Mouse (Mus musculus): ENCODE data around the gene Snx21. TPM values are rescaled to one million over a fixed set of nuclear protein-coding genes. Genes with fewer than 3 reads are reported as not detected.

Snx21 gene
- polyA plus RNA-seq, 1 experiment from 2014 or later, result 24.4 TPM

DNA sequence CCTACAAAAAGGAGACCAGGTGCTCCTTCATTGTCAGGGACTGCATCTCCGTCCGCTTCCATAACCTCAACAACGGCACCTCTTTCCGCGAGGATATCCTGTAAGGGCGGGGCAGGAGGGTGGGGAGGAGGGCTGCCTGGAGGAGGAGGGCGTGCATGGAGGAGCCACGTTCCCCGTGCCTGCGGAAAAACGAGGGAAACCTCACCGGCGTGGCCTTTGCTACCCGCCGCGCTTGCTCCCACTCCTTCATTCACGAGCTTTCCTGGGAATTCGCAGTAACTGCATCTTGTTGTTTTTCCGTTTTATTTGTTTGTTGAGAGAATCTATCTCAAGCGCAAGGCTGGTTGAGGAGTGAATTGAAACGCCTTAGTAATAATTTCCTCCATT, 19.7 kb downstream of the Snx21 start:
- peak; percentile 48; the same call in 1 of the 2 replicates for ATAC-seq (ENCODE audit: insufficient number of reproducible peaks, insufficient read depth, low FRiP score, low read depth)

GRCm38 (mm10) chr2:164806614-164807013, 21.0 kb downstream of the Snx21 start:
- no peaks in the 10 kb centered on the region for H3K27me3 ChIP-seq (ENCODE audit: control insufficient read depth, insufficient read depth, low read length)
- H3K4me1 ChIP-seq (ENCODE audit: control insufficient read depth, insufficient read depth, low read length), result peaks cover 7% of the 10 kb centered on the region; the same call in 1 of the 2 replicates
- no peaks in the 10 kb centered on the region for H3K9me3 ChIP-seq (ENCODE audit: control insufficient read depth, low read depth, low read length)
- H3K4me3 ChIP-seq (ENCODE audit: low read depth, low read length), result no peak overlapping the region
- no peak overlapping the region for H3K9ac ChIP-seq (replicated peaks; ENCODE audit: low read depth, low read length)
- no peak for ATAC-seq (ENCODE audit: insufficient number of reproducible peaks, insufficient read depth, low FRiP score, low read depth)
- H3K36me3 ChIP-seq (ENCODE audit: control insufficient read depth, insufficient read depth, low read length), result peaks cover 5% of the 10 kb centered on the region; the same call in 1 of the 2 replicates
- WGBS, result 76% methylated on average over 7 of the region's 7 CpGs
- no peak overlapping the region for H3K27ac ChIP-seq (ENCODE audit: low read length)
- H3K4me2 ChIP-seq (replicated peaks; ENCODE audit: low read depth, low read length), result no peak overlapping the region

More for the DNA sequence above, 19.7 kb downstream of the Snx21 start:
- peaks cover 7% of the 10 kb centered on the region; the same call in 1 of the 2 replicates for H3K4me1 ChIP-seq (ENCODE audit: control insufficient read depth, insufficient read depth, low read length)
- WGBS, result under 1% methylated on average over 21 of the region's 21 CpGs
- H3K36me3 ChIP-seq (ENCODE audit: control insufficient read depth, insufficient read depth, low read length), result peaks cover 6% of the 10 kb centered on the region; the same call in 1 of the 2 replicates
- H3K9ac ChIP-seq (replicated peaks; ENCODE audit: low read depth, low read length), result peak overlapping the region; percentile 49
- H3K4me3 ChIP-seq (ENCODE audit: low read depth, low read length), result peak overlapping the region; percentile 62
- no peaks in the 10 kb centered on the region for H3K27me3 ChIP-seq (ENCODE audit: control insufficient read depth, insufficient read depth, low read length)
- H3K4me2 ChIP-seq (replicated peaks; ENCODE audit: low read depth, low read length), result peak overlapping the region; percentile 66
- peak overlapping the region; percentile 30; the same call in 1 of the 2 replicates for H3K27ac ChIP-seq (ENCODE audit: low read length)
- H3K9me3 ChIP-seq (ENCODE audit: control insufficient read depth, low read depth, low read length), result no peaks in the 10 kb centered on the region

- no peak overlapping the region for H3K4me2 ChIP-seq (replicated peaks; ENCODE audit: low read depth, low read length)
- 56% methylated on average over 2 of the region's 2 CpGs for WGBS
- H3K9ac ChIP-seq (replicated peaks; ENCODE audit: low read depth, low read length), result no peak overlapping the region
- H3K27me3 ChIP-seq (ENCODE audit: control insufficient read depth, insufficient read depth, low read length), result no peaks in the 10 kb centered on the region
- no peak for ATAC-seq (ENCODE audit: insufficient number of reproducible peaks, insufficient read depth, low FRiP score, low read depth)
- H3K4me1 ChIP-seq (ENCODE audit: control insufficient read depth, insufficient read depth, low read length), result peaks cover 8% of the 10 kb centered on the region; the same call in 1 of the 2 replicates
- 0 out of 2 replicates have a peak, but pooled peaks cover 5% of the 10 kb centered on the region for H3K36me3 ChIP-seq (ENCODE audit: control insufficient read depth, insufficient read depth, low read length)
- H3K4me3 ChIP-seq (ENCODE audit: low read depth, low read length), result no peak overlapping the region
- H3K27ac ChIP-seq (ENCODE audit: low read length), result no peak overlapping the region
- H3K9me3 ChIP-seq (ENCODE audit: control insufficient read depth, low read depth, low read length), result no peaks in the 10 kb centered on the region
These were observed 27.9 kb downstream of the Snx21 start for GRCm38 (mm10) chr2:164813557-164813956.

DNA sequence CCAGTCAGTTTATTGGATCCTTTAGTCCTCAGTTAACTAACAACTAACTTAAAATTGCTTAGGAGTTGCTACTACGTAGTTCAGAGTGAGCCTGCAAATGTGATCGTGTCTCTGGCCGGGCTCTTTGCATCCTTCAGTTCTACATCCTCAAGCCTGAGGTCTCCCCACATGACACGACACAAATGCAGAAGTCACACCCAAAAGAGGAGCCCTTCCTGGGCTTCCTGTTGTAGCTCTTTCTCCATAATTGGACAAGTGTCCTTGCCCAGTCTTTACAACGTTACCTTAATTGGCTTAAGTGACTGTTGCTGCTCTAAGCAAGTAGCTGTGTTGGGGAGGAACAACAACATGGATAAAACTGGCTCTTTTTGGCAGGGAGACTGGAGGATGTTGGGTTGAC, 29.7 kb downstream of the Snx21 start:
- no peak overlapping the region for H3K9ac ChIP-seq (replicated peaks; ENCODE audit: low read depth, low read length)
- no peak overlapping the region for H3K27ac ChIP-seq (ENCODE audit: low read length)
- H3K27me3 ChIP-seq (ENCODE audit: control insufficient read depth, insufficient read depth, low read length), result no peaks in the 10 kb centered on the region
- H3K4me3 ChIP-seq (ENCODE audit: low read depth, low read length), result no peak overlapping the region
- WGBS, result 89% methylated on average over 5 of the region's 5 CpGs
- H3K4me2 ChIP-seq (replicated peaks; ENCODE audit: low read depth, low read length), result no peak overlapping the region
- no peak for ATAC-seq (ENCODE audit: insufficient number of reproducible peaks, insufficient read depth, low FRiP score, low read depth)
- no peaks in the 10 kb centered on the region for H3K9me3 ChIP-seq (ENCODE audit: control insufficient read depth, low read depth, low read length)
- peaks cover 8% of the 10 kb centered on the region; the same call in 1 of the 2 replicates for H3K4me1 ChIP-seq (ENCODE audit: control insufficient read depth, insufficient read depth, low read length)
- H3K36me3 ChIP-seq (ENCODE audit: control insufficient read depth, insufficient read depth, low read length), result no peaks in the 10 kb centered on the region

DNA sequence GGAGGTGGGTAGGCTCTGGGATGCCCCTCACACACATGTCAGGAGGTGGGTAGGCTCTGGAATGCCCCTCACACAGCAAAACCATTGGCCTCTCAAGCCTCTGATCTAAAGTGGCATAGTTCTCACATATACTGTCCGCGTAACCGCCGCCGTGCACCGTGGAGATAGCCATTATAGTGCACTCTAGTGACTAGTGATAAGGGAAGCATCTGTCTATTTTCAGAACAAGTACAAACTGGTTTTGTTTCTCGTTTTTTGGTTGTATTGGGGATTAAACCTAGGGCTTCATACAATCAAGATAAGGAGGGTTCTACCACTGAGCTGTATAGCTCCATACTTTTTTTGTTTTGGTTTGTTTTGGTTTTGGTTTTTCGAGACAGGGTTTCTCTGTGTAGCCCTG, 30.2 kb downstream of the Snx21 start:
- no peak overlapping the region for H3K4me2 ChIP-seq (replicated peaks; ENCODE audit: low read depth, low read length)
- H3K27ac ChIP-seq (ENCODE audit: low read length), result no peak overlapping the region
- H3K27me3 ChIP-seq (ENCODE audit: control insufficient read depth, insufficient read depth, low read length), result no peaks in the 10 kb centered on the region
- H3K36me3 ChIP-seq (ENCODE audit: control insufficient read depth, insufficient read depth, low read length), result 0 out of 2 replicates have a peak, but pooled peaks cover under 1% of the 10 kb centered on the region
- peaks cover 8% of the 10 kb centered on the region; the same call in 1 of the 2 replicates for H3K4me1 ChIP-seq (ENCODE audit: control insufficient read depth, insufficient read depth, low read length)
- no peak overlapping the region for H3K9ac ChIP-seq (replicated peaks; ENCODE audit: low read depth, low read length)
- no peak overlapping the region for H3K4me3 ChIP-seq (ENCODE audit: low read depth, low read length)
- no peak for ATAC-seq (ENCODE audit: insufficient number of reproducible peaks, insufficient read depth, low FRiP score, low read depth)
- no peaks in the 10 kb centered on the region for H3K9me3 ChIP-seq (ENCODE audit: control insufficient read depth, low read depth, low read length)
- 86% methylated on average over 8 of the region's 8 CpGs for WGBS

- Histone ChIP-seq H3K9me3 (ENCODE audit: control insufficient read depth, low read depth, low read length) (no peaks in the 10 kb centered on the region), H3K27ac (ENCODE audit: low read length) (no peak overlapping the region), H3K4me1 (ENCODE audit: control insufficient read depth, insufficient read depth, low read length) (peaks cover 8% of the 10 kb centered on the region; the same call in 1 of the 2 replicates), H3K27me3 (ENCODE audit: control insufficient read depth, insufficient read depth, low read length) (no peaks in the 10 kb centered on the region), H3K36me3 (ENCODE audit: control insufficient read depth, insufficient read depth, low read length) (peaks cover 7% of the 10 kb centered on the region; the same call in 1 of the 2 replicates), H3K4me3 (ENCODE audit: low read depth, low read length) (no peak overlapping the region), H3K9ac (replicated peaks; ENCODE audit: low read depth, low read length) (no peak overlapping the region), H3K4me2 (replicated peaks; ENCODE audit: low read depth, low read length) (no peak overlapping the region)
- no peak for ATAC-seq (ENCODE audit: insufficient number of reproducible peaks, insufficient read depth, low FRiP score, low read depth)
- 70% methylated on average over 6 of the region's 6 CpGs for WGBS
These were observed 31.6 kb downstream of the Snx21 start for GRCm38 (mm10) chr2:164817206-164817605.

DNA sequence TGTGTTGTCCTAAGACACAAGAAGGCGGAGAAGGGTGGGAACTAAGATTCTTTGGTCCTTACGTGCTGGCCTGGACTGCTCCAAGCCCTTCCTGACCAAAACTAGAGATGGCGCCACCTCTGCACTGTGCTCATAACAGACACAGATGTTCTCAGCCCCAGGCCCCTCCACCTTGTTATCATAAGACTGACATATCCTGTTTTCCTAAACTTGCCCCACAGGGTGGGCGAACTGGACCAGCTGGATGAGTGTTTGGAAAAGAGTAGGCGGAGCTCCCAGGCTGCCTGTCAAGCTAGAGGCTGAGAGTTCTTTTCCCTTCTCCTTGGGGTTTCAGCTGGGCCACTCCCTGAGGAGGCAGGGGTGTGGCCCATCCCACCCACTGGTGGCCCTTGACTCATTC, 32.1 kb downstream of the Snx21 start:
- H3K4me3 ChIP-seq (ENCODE audit: low read depth, low read length), result no peak overlapping the region
- no peak overlapping the region for H3K9ac ChIP-seq (replicated peaks; ENCODE audit: low read depth, low read length)
- H3K9me3 ChIP-seq (ENCODE audit: control insufficient read depth, low read depth, low read length), result no peaks in the 10 kb centered on the region
- H3K36me3 ChIP-seq (ENCODE audit: control insufficient read depth, insufficient read depth, low read length), result peaks cover 7% of the 10 kb centered on the region; the same call in 1 of the 2 replicates
- H3K4me1 ChIP-seq (ENCODE audit: control insufficient read depth, insufficient read depth, low read length), result peaks cover 8% of the 10 kb centered on the region; the same call in 1 of the 2 replicates
- ATAC-seq (ENCODE audit: insufficient number of reproducible peaks, insufficient read depth, low FRiP score, low read depth), result no peak
- no peaks in the 10 kb centered on the region for H3K27me3 ChIP-seq (ENCODE audit: control insufficient read depth, insufficient read depth, low read length)
- H3K27ac ChIP-seq (ENCODE audit: low read length), result no peak overlapping the region
- 50% methylated on average over 5 of the region's 5 CpGs for WGBS
- no peak overlapping the region for H3K4me2 ChIP-seq (replicated peaks; ENCODE audit: low read depth, low read length)

GRCm38 (mm10) chr2:164821060-164821459, 35.4 kb downstream of the Snx21 start:
- Histone ChIP-seq H3K4me1 (ENCODE audit: control insufficient read depth, insufficient read depth, low read length) (peaks cover 12% of the 10 kb centered on the region; the same call in 1 of the 2 replicates), H3K36me3 (ENCODE audit: control insufficient read depth, insufficient read depth, low read length) (peaks cover 18% of the 10 kb centered on the region), H3K27me3 (ENCODE audit: control insufficient read depth, insufficient read depth, low read length) (no peaks in the 10 kb centered on the region), H3K27ac (ENCODE audit: low read length) (no peak overlapping the region), H3K4me3 (ENCODE audit: low read depth, low read length) (no peak overlapping the region), H3K9ac (replicated peaks; ENCODE audit: low read depth, low read length) (no peak overlapping the region), H3K9me3 (ENCODE audit: control insufficient read depth, low read depth, low read length) (no peaks in the 10 kb centered on the region), H3K4me2 (replicated peaks; ENCODE audit: low read depth, low read length) (no peak overlapping the region)
- no peak for ATAC-seq (ENCODE audit: insufficient number of reproducible peaks, insufficient read depth, low FRiP score, low read depth)
- 86% methylated on average over 6 of the region's 6 CpGs for WGBS

Measured in stomach, embryonic 14.5 days (tissue).